Mouse (Mus musculus): ENCODE data around the gene Hoxc9.

DNA sequence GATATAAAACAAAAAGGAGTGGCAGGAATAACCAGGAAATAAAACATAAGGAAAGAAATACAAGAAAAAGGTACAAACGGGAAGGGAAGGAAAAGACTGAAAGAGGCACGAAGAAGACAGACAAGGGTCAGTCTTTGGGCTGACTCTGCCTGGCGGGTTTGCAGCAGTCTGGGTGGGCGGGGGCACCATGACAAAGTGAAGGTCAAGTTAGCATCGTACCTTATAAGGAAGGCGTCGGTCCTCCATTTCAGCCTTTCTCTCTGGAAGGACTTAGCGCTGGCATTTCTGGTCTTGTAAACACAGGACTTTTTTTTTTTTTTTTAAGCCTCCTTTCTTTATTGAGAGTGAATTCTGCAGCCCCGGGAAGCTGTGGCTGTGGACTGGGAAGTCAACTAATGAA lies 29.0 kb upstream of the Hoxc9 start:
- TF ChIP-seq POLR2A (IDR thresholded peaks at IDR 0.05; ENCODE audit: control insufficient read depth, low read depth, low read length): no peak
- no peak for TF ChIP-seq CTCF (IDR thresholded peaks at IDR 0.05; ENCODE audit: control insufficient read depth, insufficient read depth, insufficient replicate concordance, low read depth, low read length)

Measured in testis, adult 2 months (tissue).